In the genomic region with DNA sequence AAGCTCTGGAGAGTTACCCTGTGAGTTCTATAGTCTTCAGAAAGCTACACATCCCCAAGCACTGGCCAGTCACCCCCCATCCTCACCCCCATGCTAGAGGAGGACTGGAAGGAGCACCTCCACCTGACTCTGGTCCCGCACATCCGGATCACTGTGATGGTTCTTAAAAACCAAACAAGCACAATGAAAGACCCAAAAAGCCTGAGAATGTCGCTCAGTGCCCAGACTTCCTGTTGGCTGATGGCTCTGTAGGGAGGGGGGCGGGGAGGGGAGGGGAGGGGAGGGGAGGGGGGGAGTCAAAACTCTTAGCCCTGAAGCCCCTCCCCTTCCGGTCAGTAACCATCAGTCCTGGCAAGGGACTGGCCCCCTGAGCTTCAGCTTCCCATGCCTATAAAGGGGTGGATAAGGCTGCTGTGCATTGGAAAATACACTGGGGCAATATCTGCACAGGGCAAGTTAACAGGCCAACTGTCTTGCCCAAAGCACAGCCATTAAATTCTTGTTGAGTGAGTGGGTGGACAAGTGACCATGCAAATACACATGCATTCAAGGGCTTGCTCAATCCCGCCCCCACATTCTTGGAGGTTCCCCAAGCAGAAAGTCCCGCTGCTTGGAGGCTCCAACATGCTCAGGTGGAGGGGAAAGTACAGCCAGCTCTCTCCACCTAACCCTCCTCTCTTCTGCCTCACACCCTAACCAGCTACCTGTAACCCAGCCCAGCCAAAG, we compare ENCODE assay signal across 8 mouse cellular contexts. TPM values are rescaled to one million over a fixed set of nuclear protein-coding genes. Genes with fewer than 3 reads are reported as not detected.
A peak's percentile ranks its signal among the peaks of the same experiment; 100 is the strongest.
DNase-seq lines count a peak whose midpoint lies in the region; ATAC-seq and TF ChIP-seq lines count a peak whose summit lies in the region.
"Had no signal": no experiment of that assay in that cellular context is flagged by ENCODE, and none has a peak within 500 bp of the region (broad histone marks: within the 10 kb centered on the region; RNA-seq: fewer than 3 reads in every experiment).

No protein-coding gene starts in this region.

- no peak for TF ChIP-seq POLR2A in spleen, adult 2 months (IDR thresholded peaks at IDR 0.05; ENCODE audit: low read depth, low read length)

- H3K4me3 ChIP-seq in spleen, adult 2 months (ENCODE audit: extremely low read depth, insufficient read depth, insufficient read length), result no peak overlapping the region

- no peaks in the 10 kb centered on the region for H3K36me3 ChIP-seq in spleen, adult 2 months (ENCODE audit: control insufficient read depth, insufficient read depth, low read length)

- peaks cover 24% of the 10 kb centered on the region; the same call in 1 of the 2 replicates for H3K4me1 ChIP-seq in spleen, adult 2 months (ENCODE audit: control insufficient read depth, insufficient read depth, insufficient read length)

- H3K27me3 ChIP-seq in spleen, adult 2 months (ENCODE audit: control insufficient read depth, insufficient read depth, low read length), result no peaks in the 10 kb centered on the region

- H3K27ac ChIP-seq in spleen, adult 2 months (ENCODE audit: insufficient read depth, low read length), result peak overlapping the region; percentile 33; the same call in 1 of the 2 replicates

- no peak for TF ChIP-seq CTCF in spleen, adult 2 months (IDR thresholded peaks at IDR 0.05; ENCODE audit: extremely low read depth, insufficient read depth, insufficient read length, insufficient replicate concordance)

- ATAC-seq in granulocyte monocyte progenitor cell, adult 5-6 weeks (replicated peaks; ENCODE audit: poor library complexity, severe bottlenecking), result peak; percentile 9; the same call in 1 of the 2 replicates

- WGBS in spleen, adult 2 months, result 29% methylated on average over 7 of the region's 7 CpGs

- no peak for DNase-seq in spleen, adult 2 months (ENCODE audit: low read depth in 1 of 2, low spot score in 2 of 2)
- no peak for DNase-seq in spleen, postnatal 4 days (ENCODE audit: low spot score in 2 of 2)
- DNase-seq in kidney, postnatal 4 days, result peak; percentile 64 to 78
- DNase-seq in naive thymus-derived CD4-positive, alpha-beta T cell, adult 2 months (ENCODE audit: low read depth), result peak; percentile 43
- DNase-seq in embryo, embryonic 10 days (ENCODE audit: low spot score), result no peak
- no peak for DNase-seq in yolk sac, embryonic 10.5 days (ENCODE audit: low spot score)
- DNase-seq: spleen, adult 18-20 months had no signal

RNA-seq across cellular contexts. Expression of a gene that starts 59.3 kb away (rescaled TPM):
- polyA plus RNA-seq in spleen, adult 2 months (2012; rRNA removed), result 30.2 and 32.2 TPM in 2 replicates
- total RNA-seq in granulocyte monocyte progenitor cell, adult 5-6 weeks (2014; fragmentation: Nextera tagmentation), result 12.6 and 21.3 TPM in 2 replicates
- 11.6 and 24.7 TPM in 2 replicates for total RNA-seq in granulocyte monocyte progenitor cell, adult 5-6 weeks (2017)

Comparison
In these comparisons a context has a peak if more than half of its experiments do, and no peak if none do; other contexts are left out.
1. DNase-seq: peak in kidney, postnatal 4 days (2 of 2) and naive thymus-derived CD4-positive, alpha-beta T cell, adult 2 months (single experiment); none in spleen, adult 2 months (0 of 2), spleen, postnatal 4 days (0 of 2), embryo, embryonic 10 days (single experiment) and yolk sac, embryonic 10.5 days (single experiment).